Mouse (Mus musculus) cerebellum, adult 2 months (tissue): ENCODE data around the gene Slc1a2.

Source experiments
- CTCF ChIP-seq: fragments of 200-500 bp; IDR thresholded peaks from 2 replicates; pipeline ENCODE4 v1.5.1; 2011; ENCODE audit warnings: low read depth, mild to moderate bottlenecking, control low read depth, low read length, moderate library complexity, borderline replicate concordance; ENCODE audit not compliant: insufficient read depth
- POLR2A ChIP-seq: fragments of 200-500 bp; IDR thresholded peaks from 2 replicates; pipeline ENCODE4 v1.6.1; 2011; ENCODE audit warnings: low read length, control low read depth, borderline replicate concordance; ENCODE audit not compliant: insufficient read depth

- TF ChIP-seq CTCF (no peak), POLR2A (no peak)
Observed at GRCm38 (mm10) chr2:102632361-102632760, 26.1 kb upstream of the Slc1a2 start.
